Mouse (Mus musculus): Measurements from ENCODE around the gene Gm48551.

Gene Gm48551

GRCm38 (mm10) chr10:81418216-81419070 lies 34.2 kb downstream of the Gm48551 start:
- DNase-seq (ENCODE audit: low spot score) = no peak

- DNase-seq (ENCODE audit: low spot score) = no peak
Observed at GRCm38 (mm10) chr10:81419111-81419928, 35.1 kb downstream of the Gm48551 start.

DNA sequence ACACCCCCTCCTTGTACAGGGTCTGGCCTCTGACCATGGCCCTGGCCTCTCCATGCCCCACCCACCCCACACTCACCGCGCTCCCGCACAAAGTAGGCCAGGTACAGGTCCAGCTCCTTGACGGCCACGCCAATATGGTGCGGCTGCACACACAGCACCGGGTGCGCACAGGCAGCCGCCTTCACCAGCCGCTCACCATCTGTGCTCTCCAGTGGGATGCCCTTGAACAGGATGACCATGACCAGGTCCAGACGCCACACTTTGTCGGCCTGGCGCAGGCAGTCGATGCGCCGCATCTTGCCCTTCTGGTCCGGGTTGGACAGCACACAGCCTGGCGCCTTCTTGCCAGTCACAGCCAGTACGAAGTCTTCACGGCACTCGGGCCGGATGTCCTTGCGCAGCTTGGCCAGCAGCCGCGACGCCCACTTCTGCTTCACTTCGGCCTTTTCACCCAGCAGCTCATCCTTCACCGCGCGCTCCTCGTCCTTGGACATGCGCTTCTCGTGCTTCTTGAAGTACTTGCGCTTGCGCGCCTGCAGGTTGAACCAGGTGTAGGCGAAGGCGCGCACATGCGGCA lies 36.0 kb downstream of the Gm48551 start:
- no peak for DNase-seq (ENCODE audit: low spot score)

GRCm38 (mm10) chr10:81421041-81421796 lies 37.0 kb downstream of the Gm48551 start:
- DNase-seq (ENCODE audit: low spot score) = no peak

- DNase-seq (ENCODE audit: low spot score) = no peak
Observed at GRCm38 (mm10) chr10:81421797-81422100, 37.5 kb downstream of the Gm48551 start.

DNA sequence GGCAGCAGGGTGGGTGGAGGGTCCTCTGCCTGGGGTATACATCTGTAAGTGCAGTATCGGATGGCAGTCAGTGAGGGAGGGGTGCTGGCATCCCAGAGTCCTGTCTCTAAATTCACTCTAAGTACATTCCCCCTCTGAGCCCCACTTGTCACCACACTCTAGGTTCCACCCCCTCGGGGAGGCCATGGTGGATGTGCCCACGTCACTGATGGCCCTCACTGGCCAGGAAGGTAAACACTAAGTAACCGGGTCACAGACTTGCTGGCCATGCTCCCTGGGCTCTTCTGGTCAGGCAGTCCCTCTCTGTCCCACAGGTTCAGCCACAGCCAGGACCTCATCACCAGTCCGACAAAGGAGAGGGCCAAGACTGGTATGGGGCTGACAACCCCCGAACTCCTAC lies 37.9 kb downstream of the Gm48551 start:
- no peak for DNase-seq (ENCODE audit: low spot score)

DNA sequence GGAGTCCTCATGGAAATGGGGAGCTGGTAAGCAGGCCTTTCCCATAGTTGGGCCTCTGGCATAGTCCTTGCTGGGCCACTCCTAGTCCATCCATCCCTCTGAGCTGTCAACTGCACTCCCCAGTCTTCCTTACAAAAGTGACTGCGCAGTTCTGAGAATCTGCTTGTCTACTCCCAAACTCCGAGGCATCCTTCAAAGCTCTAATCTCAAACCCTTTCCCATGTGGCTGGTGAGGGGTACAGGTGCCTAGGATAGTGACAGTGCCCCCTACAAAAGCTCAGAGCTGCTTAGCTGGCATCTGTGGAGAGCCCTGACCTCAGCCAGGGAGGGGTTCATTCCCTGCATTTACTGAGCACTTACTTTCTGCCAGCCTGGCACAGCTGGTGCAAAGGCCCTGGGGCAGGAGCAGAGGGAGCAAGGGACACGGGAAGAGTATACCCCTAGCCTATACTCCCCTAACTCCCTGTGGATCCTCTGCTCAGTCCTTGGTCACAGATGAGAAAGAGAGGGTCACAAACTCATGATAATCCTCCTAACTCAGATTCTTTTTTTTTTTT lies 38.5 kb downstream of the Gm48551 start:
- DNase-seq (ENCODE audit: low spot score) = no peak

- DNase-seq (ENCODE audit: low spot score) = no peak
Observed at GRCm38 (mm10) chr10:81423476-81424245, 39.4 kb downstream of the Gm48551 start.

DNA sequence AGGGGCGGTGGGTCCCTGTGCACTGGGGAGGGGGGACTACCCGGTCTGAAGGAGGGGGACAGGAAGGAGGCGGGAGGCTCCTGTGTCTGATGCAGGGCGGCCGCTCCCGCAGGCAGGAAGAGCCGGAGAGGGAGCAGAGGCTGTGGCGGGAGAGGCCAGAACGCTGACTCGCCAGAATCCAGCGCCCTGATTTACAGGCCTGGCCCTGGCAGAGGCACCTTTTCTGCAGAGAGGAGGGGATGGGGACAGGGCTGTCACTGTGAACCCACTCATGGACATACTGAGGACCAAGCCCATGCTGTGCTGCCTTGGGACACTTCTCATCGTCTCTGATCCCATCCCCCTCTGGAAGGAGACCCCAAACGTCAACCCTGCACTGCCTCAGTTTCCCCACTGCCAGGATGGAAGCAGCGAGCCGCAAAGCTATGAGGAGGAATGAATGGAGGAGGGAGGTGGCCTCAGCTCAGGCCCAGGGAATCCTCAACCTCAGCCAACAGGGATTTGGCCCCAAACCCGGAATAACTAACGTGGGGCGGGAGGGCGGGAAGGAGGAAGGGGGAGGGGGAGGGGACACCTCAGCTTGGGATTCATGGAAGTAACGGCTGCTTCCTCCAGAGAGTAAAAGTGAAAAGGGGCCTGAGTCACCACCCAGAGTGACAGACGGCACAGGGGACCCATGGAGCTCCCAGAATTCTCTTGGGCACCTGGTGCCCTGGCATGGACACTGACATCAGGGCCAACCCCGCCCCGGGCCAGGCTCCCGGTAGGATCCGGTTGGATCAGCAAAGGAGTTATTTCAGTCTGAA lies 40.2 kb downstream of the Gm48551 start:
- DNase-seq (ENCODE audit: low spot score) = no peak

DNA sequence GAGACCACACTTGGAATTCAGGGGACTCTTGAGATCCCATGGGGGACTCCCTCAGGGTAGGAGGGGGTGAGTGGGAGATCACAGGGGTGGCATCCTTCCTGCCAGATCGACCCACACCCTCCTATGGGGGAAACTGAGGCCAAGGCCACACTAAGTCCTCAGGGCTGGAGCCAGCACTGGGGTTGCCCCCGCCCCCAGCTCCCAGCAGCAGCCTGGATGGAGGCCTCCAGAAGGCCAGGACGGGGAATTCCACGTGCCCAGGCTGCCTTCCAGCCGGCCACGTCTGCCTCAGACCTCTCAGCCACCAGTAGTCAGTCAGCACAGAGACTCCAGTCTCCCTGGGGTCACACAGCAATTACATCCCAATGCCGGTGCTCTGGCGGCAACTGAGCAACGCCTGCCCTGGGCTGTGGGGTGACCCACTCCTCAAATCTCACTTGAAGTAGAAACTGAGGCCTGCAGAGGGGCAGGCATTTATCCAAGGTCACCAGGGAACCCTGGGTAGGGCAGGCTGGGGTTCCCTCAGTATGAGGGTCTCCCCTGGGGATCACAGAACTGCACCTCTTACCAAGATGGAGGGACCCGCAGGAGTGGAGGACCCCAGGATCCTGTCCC lies 41.1 kb downstream of the Gm48551 start:
- DNase-seq (ENCODE audit: low spot score) = no peak

DNA sequence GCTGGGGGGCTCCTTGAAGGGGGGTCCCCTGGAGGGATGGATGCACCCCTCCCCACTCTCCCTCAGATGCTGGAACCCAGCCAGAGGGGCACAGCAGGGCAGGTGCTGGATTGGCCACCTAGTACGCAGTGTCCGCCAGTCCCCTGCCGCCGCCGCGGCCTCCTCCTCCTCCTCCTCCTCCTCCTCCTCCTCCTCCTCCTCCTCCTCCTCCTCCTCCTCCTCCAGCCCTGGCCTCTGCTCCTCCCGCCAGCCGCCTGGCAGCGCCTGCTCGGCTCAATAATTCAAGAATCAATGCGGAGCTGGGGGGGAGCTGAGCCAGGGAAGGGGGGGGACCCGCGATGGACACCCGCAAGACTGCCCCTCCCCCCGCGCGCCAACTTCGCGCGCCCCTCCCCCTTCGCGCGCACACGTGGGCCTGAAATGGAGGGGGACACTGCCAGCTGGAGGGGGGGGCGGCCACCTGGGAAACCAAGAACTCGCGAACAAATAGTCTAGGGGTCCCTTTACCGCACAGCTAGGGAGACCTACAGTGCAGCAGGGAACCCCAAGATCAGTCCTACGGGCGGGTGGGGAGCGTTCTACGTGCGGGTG lies 41.9 kb downstream of the Gm48551 start:
- DNase-seq (ENCODE audit: low spot score) = no peak

DNA sequence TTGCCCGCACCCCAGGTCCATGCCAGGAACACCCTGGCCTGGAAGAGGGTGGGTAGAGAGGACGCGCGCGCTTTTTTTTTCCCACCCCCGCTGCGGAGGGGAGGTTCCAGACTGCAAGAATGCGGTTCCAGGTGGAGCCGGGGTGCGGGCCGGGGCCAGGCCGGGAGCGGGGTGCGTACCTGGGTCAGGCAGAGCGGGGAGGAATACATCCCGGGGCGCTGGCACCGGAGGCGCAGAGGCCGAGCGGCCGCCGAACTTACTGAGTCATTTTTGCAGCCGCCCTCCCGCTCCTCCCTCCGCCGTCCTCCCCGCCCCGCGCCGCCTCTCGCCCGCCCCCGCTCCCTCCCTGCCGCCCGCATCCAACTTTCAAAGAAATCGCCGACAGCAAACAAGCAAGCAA lies 42.6 kb downstream of the Gm48551 start:
- DNase-seq (ENCODE audit: low spot score) = no peak

GRCm38 (mm10) chr10:81427327-81427726 lies 43.1 kb downstream of the Gm48551 start:
- no peak for DNase-seq (ENCODE audit: low spot score)

GRCm38 (mm10) chr10:81427804-81428506 lies 43.7 kb downstream of the Gm48551 start:
- DNase-seq (ENCODE audit: low spot score) = no peak

DNA sequence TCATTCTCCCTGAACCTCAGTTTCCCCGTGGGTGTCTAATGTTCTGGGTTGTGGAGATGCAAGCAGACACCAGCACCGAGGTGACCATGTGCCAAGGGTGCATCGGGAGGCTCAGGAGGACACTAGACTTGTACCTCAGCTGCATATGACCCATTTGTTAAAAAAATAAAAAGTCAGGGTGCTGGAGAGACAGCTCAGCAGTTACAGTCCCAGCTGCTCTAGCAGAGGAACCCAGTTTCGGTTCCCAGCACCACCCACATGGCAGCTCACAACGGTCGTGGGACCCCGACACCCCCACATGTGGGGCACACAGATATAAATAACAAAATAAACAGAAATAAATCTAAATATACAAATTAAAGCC lies 44.2 kb downstream of the Gm48551 start:
- no peak for DNase-seq (ENCODE audit: low spot score)

- no peak for DNase-seq (ENCODE audit: low spot score)
Observed at GRCm38 (mm10) chr10:81429092-81429491, 44.8 kb downstream of the Gm48551 start.

DNA sequence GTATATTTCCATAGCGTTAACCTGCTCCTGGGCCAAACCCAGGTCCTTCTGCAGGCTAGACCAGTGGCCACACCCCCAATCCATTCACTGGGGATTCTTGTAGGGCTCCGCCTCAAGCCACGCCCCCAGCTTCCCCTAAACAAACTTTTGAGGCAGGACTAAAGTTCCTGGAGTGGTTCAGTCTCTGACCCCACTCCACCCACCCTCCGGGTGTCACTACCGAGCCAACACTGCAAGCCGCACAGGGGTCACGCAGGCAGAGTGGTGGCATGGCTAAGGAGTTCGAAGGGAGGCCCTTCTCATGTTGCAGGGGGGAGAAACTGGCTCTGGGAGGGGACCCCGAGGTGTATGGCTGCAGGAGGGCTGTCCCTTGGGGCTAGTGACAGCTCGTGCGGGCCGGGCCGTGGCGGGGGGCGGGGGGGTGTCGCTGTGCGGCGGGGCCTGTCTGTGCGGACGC lies 45.4 kb downstream of the Gm48551 start:
- DNase-seq (ENCODE audit: low spot score) = no peak

GRCm38 (mm10) chr10:81430141-81430830 lies 46.0 kb downstream of the Gm48551 start:
- DNase-seq (ENCODE audit: low spot score) = no peak

Data from left cerebral cortex, adult 11 months (tissue).